Mouse (Mus musculus): ENCODE measurements at regions not wholly inside any gene's neighbourhood (a gene's known extent, or its start where the extent isn't known, plus 50 kb on each side); places are given as distances from the start of the nearest gene placed in this dataset.

DNA sequence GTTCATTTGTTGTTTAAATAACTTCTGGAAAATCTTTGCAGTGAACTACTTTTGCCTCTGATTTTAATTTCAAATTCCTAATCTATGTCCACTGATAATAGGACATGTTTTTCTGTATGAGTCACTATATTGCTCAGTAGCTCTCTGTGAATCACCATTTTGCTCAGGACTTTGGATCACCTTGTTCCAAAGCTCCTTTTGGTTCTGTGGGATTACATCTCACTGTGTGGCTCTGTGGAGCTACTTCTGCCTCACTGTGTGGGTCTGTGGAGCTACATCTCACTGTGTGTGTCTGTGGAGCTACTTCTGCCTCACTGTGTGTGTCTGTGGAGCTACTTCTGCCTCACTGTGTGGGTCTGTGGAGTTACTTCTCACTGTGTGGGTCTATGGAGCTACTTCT, 365.0 kb upstream of the Agtr1b start:
- TF ChIP-seq CTCF (IDR thresholded peaks at IDR 0.05; ENCODE audit: borderline replicate concordance, extremely low read depth, insufficient read depth, insufficient read length): no peak
- no peak for TF ChIP-seq POLR2A (IDR thresholded peaks at IDR 0.05; ENCODE audit: borderline replicate concordance, extremely low read depth, insufficient read depth, insufficient read length, poor library complexity, severe bottlenecking)
